Mouse (Mus musculus) c-Kit-positive CD71-positive TER-119-negative erythroid progenitor cells, embryonic 14.5 days (primary cell): ENCODE measurements at regions not wholly inside any gene's neighbourhood (a gene's known extent, or its start where the extent isn't known, plus 50 kb on each side); places are given as distances from the start of the nearest gene placed in this dataset.

ENCODE experiments used
- DNase-seq: peaks from one replicate; pipeline ENCODE4 v3.0.0-alpha.2; 2013; ENCODE audit warnings: low read depth

GRCm38 (mm10) chr2:103848923-103849700, 51.7 kb upstream of the Caprin1 start:
- peak; percentile 59 for DNase-seq

GRCm38 (mm10) chr2:103849766-103850530, 52.5 kb upstream of the Caprin1 start:
- DNase-seq, result no peak

GRCm38 (mm10) chr2:103850531-103850816, 53.0 kb upstream of the Caprin1 start:
- no peak for DNase-seq

- DNase-seq, result no peak
Measured at GRCm38 (mm10) chr2:103851171-103851570, 53.7 kb upstream of the Caprin1 start.

GRCm38 (mm10) chr2:103861226-103861625, 63.8 kb upstream of the Caprin1 start:
- DNase-seq, result no peak

GRCm38 (mm10) chr2:103864254-103864653, 66.8 kb upstream of the Caprin1 start:
- DNase-seq, result no peak

- DNase-seq, result peak; percentile 55
Measured at GRCm38 (mm10) chr2:103865319-103866171, 68.1 kb upstream of the Caprin1 start.

GRCm38 (mm10) chr2:103867241-103867957, 70.0 kb upstream of the Caprin1 start:
- no peak for DNase-seq

GRCm38 (mm10) chr2:103867958-103868330, 70.5 kb upstream of the Caprin1 start:
- no peak for DNase-seq

GRCm38 (mm10) chr2:103868655-103869054, 71.2 kb upstream of the Caprin1 start:
- no peak for DNase-seq

- DNase-seq, result peak; percentile 73
Measured at GRCm38 (mm10) chr2:103871522-103872276, 74.2 kb upstream of the Caprin1 start.

- DNase-seq, result no peak
Measured at GRCm38 (mm10) chr2:103872277-103872636, 74.8 kb upstream of the Caprin1 start.

- DNase-seq, result no peak
Measured at GRCm38 (mm10) chr2:103873381-103873780, 75.9 kb upstream of the Caprin1 start.

- DNase-seq, result no peak
Measured at GRCm38 (mm10) chr2:103874466-103874865, 77.0 kb upstream of the Caprin1 start.

GRCm38 (mm10) chr2:103875754-103876153, 78.3 kb upstream of the Caprin1 start:
- DNase-seq, result no peak

- no peak for DNase-seq
Measured at GRCm38 (mm10) chr2:103876236-103876635, 78.8 kb upstream of the Caprin1 start.

- DNase-seq, result no peak
Measured at GRCm38 (mm10) chr2:103881026-103881763, 76.6 kb upstream of the Lmo2 start.

GRCm38 (mm10) chr2:103884926-103885325, 72.9 kb upstream of the Lmo2 start:
- DNase-seq, result no peak

GRCm38 (mm10) chr2:103888023-103888422, 69.8 kb upstream of the Lmo2 start:
- DNase-seq, result peak; percentile 63

- DNase-seq, result no peak
Measured at GRCm38 (mm10) chr2:103891240-103891767, 66.5 kb upstream of the Lmo2 start.
